Mouse (Mus musculus) right cerebral cortex, postnatal 10 days (tissue): ENCODE results near the gene Lmf2.

Source experiments
- DNase-seq, 2 experiments: peaks; one replicate each; pipeline ENCODE4 v3.0.0; 2021; ENCODE audit warnings: low spot score in 2 of 2

Gene Lmf2

GRCm38 (mm10) chr15:89355241-89356187, at the start of gene Lmf2, which contains the start of gene Ncaph2:
TSS of gene Lmf2 (minus strand) at chr15:89355659.
TSS of gene Ncaph2 (plus strand) at chr15:89355719.
- peak; percentile 96 for DNase-seq

GRCm38 (mm10) chr15:89404831-89405623, 49.6 kb upstream of the Lmf2 start:
- DNase-seq: no peak

GRCm38 (mm10) chr15:89402471-89402870, 47.0 kb upstream of the Lmf2 start:
- DNase-seq: no peak

GRCm38 (mm10) chr15:89399716-89400115, 44.3 kb upstream of the Lmf2 start:
- no peak for DNase-seq

GRCm38 (mm10) chr15:89398146-89398545, 42.7 kb upstream of the Lmf2 start:
- DNase-seq: no peak

GRCm38 (mm10) chr15:89396883-89397282, 41.4 kb upstream of the Lmf2 start:
- DNase-seq: no peak

GRCm38 (mm10) chr15:89390081-89390480, 34.6 kb upstream of the Lmf2 start:
- DNase-seq: no peak

GRCm38 (mm10) chr15:89387127-89387526, 31.7 kb upstream of the Lmf2 start:
- no peak for DNase-seq

GRCm38 (mm10) chr15:89384617-89385016, 29.2 kb upstream of the Lmf2 start, which contains the start of gene Klhdc7b:
TSS of gene Klhdc7b (plus strand) at chr15:89384917.
- no peak for DNase-seq

- DNase-seq: no peak
These were observed 24.0 kb upstream of the Lmf2 start for GRCm38 (mm10) chr15:89379429-89379828.

- no peak for DNase-seq
These were observed 23.5 kb upstream of the Lmf2 start, which contains the start of gene Odf3b for GRCm38 (mm10) chr15:89378831-89379401. TSS of gene Odf3b (minus strand) at chr15:89379282.

- DNase-seq: no peak
These were observed 22.7 kb upstream of the Lmf2 start for GRCm38 (mm10) chr15:89377938-89378828.

- no peak for DNase-seq
These were observed 21.9 kb upstream of the Lmf2 start for GRCm38 (mm10) chr15:89377362-89377761.

GRCm38 (mm10) chr15:89376957-89377356, 21.5 kb upstream of the Lmf2 start, which contains the start of gene Tymp:
TSS of gene Tymp (minus strand) at chr15:89377039.
- DNase-seq: no peak

GRCm38 (mm10) chr15:89376040-89376439, 20.6 kb upstream of the Lmf2 start:
- DNase-seq: no peak

- no peak for DNase-seq
These were observed 19.5 kb upstream of the Lmf2 start for GRCm38 (mm10) chr15:89374801-89375534.

- no peak for DNase-seq
These were observed 18.9 kb upstream of the Lmf2 start for GRCm38 (mm10) chr15:89374340-89374739.

GRCm38 (mm10) chr15:89373762-89374248, 18.3 kb upstream of the Lmf2 start, which contains the start of gene Sco2:
TSS of gene Sco2 (minus strand) at chr15:89373846.
- peak; percentile 94 to 95 for DNase-seq

- DNase-seq: peak; percentile 88 to 90
These were observed 17.7 kb upstream of the Lmf2 start for GRCm38 (mm10) chr15:89373027-89373761.
